Mouse (Mus musculus): ENCODE results near the gene Atp2b4.
A peak's percentile ranks its signal among the peaks of the same experiment; 100 is the strongest.

Gene Atp2b4

GRCm38 (mm10) chr1:133800948-133801393, at the start of gene Atp2b4:
Gene Atp2b4, minus strand, starts transcription at chr1:133801041.
- DNase-seq (ENCODE audit: low read depth, low spot score) = peak; percentile 97

DNA sequence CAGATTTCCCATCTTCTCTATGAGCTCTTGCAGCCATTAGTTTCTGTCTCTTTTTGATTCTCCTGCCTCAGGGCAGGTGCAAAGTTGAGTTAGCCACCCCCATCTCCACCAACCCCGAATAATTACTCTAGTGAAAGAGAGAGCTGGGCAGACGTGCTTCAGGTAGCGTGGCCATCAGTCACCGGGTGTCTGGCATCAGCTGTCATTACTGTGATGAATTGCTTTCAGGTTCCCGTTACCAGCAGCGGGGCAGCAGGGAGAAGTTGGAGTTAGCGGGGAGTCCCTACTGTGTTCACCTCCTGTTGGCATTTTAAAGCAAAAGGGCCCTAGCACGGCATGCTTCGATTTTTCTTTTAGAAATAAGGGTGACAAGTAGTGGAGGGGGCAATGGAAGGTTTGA, 43.9 kb upstream of the Atp2b4 start:
- DNase-seq (ENCODE audit: low read depth, low spot score) = no peak

GRCm38 (mm10) chr1:133843900-133844299, 43.1 kb upstream of the Atp2b4 start:
- DNase-seq (ENCODE audit: low read depth, low spot score) = no peak

DNA sequence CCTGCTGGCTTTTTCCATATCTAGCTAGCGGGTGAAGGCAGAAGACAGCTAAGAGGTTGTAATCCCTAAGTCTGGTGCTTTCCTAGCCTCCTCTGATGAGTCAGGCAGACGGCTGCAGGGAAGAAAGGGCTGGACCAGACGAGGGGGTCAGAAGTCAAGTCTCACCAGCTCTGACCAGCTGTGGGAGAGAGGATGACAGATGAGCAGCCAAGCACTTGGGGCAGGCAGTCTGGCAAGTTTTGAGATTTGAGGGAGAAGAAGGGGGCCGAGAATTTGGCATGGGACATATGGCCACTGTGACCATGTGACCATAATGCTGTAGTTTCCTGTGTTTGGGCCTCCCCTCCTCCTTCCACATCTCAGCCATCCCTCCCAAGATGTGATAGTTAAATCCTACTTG, 42.5 kb upstream of the Atp2b4 start:
- no peak for DNase-seq (ENCODE audit: low read depth, low spot score)

DNA sequence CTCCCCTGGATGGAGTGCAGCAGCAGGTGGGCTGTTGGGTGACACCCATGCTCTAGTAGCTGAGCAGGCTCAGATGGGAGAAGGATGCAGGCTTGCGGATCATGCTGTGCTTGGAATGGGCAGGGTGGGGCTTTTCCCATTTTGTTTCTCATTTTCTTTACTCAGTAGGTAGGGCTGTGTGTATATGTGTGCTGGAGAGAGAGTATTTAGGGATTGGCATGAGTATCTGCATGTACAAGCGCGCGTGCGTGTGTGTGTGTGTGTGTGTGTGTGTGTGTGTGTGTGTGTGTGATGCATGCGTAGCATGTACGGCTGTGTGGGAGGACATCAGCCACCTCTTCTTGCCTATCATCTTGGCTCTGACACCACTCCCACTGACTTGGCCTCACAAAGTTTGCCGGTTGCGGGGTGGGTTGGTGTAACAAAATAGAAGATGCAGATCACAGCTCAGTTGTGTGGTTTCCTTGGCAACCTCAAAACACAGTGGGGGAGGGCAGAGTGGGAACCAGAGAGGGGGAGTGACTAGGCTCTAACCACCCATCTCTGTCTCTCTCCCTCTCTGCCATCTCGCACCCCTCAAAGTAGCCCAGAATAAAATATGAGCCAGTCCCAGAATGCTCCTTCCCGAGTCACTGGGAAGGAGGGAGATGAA, 41.4 kb upstream of the Atp2b4 start:
- peak; percentile 85 for DNase-seq (ENCODE audit: low read depth, low spot score)

GRCm38 (mm10) chr1:133841171-133841926, 40.5 kb upstream of the Atp2b4 start:
- DNase-seq (ENCODE audit: low read depth, low spot score) = no peak

GRCm38 (mm10) chr1:133840530-133840929, 39.7 kb upstream of the Atp2b4 start:
- DNase-seq (ENCODE audit: low read depth, low spot score) = no peak

- peak; percentile 54 for DNase-seq (ENCODE audit: low read depth, low spot score)
These were observed 33.5 kb upstream of the Atp2b4 start for GRCm38 (mm10) chr1:133834309-133834708.

GRCm38 (mm10) chr1:133832781-133833180, 31.9 kb upstream of the Atp2b4 start:
- no peak for DNase-seq (ENCODE audit: low read depth, low spot score)

GRCm38 (mm10) chr1:133826193-133826592, 25.4 kb upstream of the Atp2b4 start:
- DNase-seq (ENCODE audit: low read depth, low spot score) = no peak

- peak; percentile 60 for DNase-seq (ENCODE audit: low read depth, low spot score)
These were observed 24.7 kb upstream of the Atp2b4 start for GRCm38 (mm10) chr1:133825543-133825942.

DNA sequence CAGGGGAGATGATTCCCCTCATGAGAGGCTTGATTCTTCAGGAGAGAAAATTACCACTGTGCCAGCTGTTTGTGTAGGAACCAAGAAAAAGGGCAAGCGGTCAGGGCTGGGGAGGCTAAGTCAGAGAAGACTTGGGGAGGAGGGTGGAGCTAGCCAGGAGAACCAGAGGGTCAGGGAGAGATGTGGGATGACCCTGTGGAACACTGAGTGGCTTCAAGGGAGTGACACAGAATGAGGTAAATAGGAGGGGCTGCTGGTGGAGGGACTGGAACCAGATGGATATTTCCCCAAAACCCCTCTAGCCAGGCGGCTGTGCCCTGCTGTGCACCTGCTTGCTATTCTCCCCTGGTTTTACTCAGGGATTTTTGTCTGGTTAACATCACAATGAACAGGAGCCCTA, 24.3 kb upstream of the Atp2b4 start:
- DNase-seq (ENCODE audit: low read depth, low spot score) = no peak

GRCm38 (mm10) chr1:133821144-133821543, 20.3 kb upstream of the Atp2b4 start:
- DNase-seq (ENCODE audit: low read depth, low spot score) = no peak

- DNase-seq (ENCODE audit: low read depth, low spot score) = no peak
These were observed 19.3 kb upstream of the Atp2b4 start for GRCm38 (mm10) chr1:133820100-133820499.

DNA sequence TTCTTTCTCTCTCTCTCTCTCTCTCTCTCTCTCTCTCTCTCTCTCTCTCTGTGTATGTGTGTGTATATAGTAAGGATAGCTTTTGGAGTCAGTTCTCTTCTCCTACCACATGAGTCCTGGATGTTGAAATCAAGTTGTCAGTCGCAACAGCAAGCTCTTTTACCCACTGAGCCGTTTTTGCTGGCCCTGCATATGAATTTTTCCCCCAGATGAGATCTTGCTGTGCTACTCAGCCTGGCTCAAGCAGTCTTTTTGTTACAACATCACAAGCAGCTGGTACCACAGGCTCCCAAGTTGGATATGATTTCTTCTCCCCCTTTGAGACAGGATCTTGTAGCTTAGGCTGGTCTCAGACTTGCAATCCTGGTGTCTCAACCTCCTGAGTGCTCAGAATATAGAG, 17.7 kb upstream of the Atp2b4 start:
- no peak for DNase-seq (ENCODE audit: low read depth, low spot score)

- DNase-seq (ENCODE audit: low read depth, low spot score) = peak; percentile 77
These were observed 15.1 kb upstream of the Atp2b4 start for GRCm38 (mm10) chr1:133815747-133816491.

GRCm38 (mm10) chr1:133809376-133809775, 8.5 kb upstream of the Atp2b4 start:
- DNase-seq (ENCODE audit: low read depth, low spot score) = no peak

- no peak for DNase-seq (ENCODE audit: low read depth, low spot score)
These were observed 7.2 kb upstream of the Atp2b4 start for GRCm38 (mm10) chr1:133808020-133808419.

DNA sequence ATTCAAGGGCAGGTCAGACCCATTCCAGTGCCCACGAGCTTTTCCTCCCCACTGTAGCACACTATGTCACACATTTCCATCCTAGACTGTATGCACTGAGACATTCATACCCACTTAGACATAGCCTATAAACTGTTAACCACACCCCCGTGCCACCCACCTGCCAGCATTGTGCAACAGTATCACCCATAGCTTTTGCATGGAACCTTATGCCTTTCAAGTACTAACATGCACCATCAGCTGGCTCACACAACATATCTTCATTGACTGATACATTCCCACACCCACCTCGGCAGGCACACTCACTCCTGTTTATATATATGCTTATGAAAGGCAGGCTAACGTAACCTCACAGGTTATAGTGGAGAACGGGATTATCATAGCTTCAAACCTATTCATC, 902 bp upstream of the Atp2b4 start:
- DNase-seq (ENCODE audit: low read depth, low spot score) = no peak

- no peak for DNase-seq (ENCODE audit: low read depth, low spot score)
These were observed 329 bp downstream of the Atp2b4 start for GRCm38 (mm10) chr1:133800512-133800911.

DNA sequence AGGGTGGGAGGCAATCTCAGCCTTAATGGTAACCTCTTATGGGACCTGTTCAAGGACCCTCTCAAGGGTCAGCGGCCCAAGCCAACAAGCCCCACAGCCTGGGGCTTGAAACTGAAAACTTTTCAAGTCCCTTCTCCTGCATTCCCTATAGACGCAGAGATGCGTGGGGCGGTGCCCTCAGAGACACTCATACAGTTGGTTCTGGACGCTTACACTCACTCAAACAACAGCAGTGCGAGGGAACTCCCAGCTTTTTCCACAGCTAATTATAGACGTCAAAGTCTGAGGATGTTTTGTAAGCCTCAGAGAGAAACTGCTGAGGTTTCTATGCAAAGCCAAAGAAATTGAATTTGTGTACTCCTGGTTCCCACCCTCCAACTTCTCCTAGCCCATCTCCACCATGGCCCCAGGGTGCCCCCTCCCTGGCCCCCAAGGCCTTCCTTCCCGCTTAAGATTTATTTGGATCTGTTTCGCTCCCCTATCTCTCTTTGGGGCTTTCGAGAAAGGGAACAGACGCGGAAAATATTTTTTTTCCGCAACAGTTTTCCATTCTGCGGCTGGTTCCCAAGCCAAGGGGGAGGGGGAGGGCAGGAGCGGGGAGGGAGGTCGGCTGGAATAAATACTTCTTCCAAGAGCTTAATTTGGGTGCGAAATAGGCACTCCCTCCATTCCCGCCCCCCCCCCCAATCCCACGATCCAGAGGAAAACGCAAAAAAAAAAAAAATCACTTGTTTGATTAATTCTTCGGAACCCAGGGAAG, 975 bp downstream of the Atp2b4 start:
- no peak for DNase-seq (ENCODE audit: low read depth, low spot score)
